Mouse (Mus musculus) stomach, postnatal 0 days (tissue): Measurements from ENCODE around the gene Cers4. TPM values are rescaled to one million over a fixed set of nuclear protein-coding genes. Genes with fewer than 3 reads are reported as not detected.

Experiments
- ATAC-seq: fragments of 200-750 bp; cut with Nextera tagmentation; 2 replicates; pipeline ENCODE4 v1.8.0; 2017; ENCODE audit not compliant: low FRiP score, low TSS enrichment
- DNase-seq: peaks from one replicate; pipeline ENCODE4 v3.0.0-alpha.2; 2016; ENCODE audit warnings: low spot score
- H3K27ac ChIP-seq: fragments of 300-500 bp; sonication (generic); replicated peaks from 2 replicates; pipeline ENCODE4 v1.5.1; 2014; ENCODE audit warnings: mild to moderate bottlenecking, control low read depth
- H3K27me3 ChIP-seq: fragments of 300-500 bp; sonication (generic); 2 replicates; pipeline ENCODE4 v1.6.1; 2014; ENCODE audit warnings: low read length; ENCODE audit not compliant: control insufficient read depth, insufficient read depth
- H3K36me3 ChIP-seq: fragments of 300-500 bp; sonication (generic); 2 replicates; pipeline ENCODE4 v1.6.1; 2014; ENCODE audit warnings: low read length, mixed read lengths; ENCODE audit not compliant: control insufficient read depth, insufficient read depth
- H3K4me1 ChIP-seq: fragments of 300-500 bp; sonication (generic); replicated peaks from 2 replicates; pipeline ENCODE4 v1.6.1; 2014; ENCODE audit warnings: antibody characterized with exemption; ENCODE audit not compliant: control insufficient read depth, insufficient read depth
- H3K4me2 ChIP-seq: fragments of 300-500 bp; sonication (generic); replicated peaks from 2 replicates; pipeline ENCODE4 v1.6.1; 2014; ENCODE audit warnings: low read depth, mild to moderate bottlenecking, control low read depth, moderate library complexity
- H3K4me3 ChIP-seq: fragments of 300-500 bp; sonication (generic); 2 replicates; pipeline ENCODE4 v1.5.1; 2014; ENCODE audit warnings: low read depth, low read length, control low read depth
- H3K9ac ChIP-seq: fragments of 300-500 bp; sonication (generic); 2 replicates; pipeline ENCODE4 v1.6.1; 2014; ENCODE audit warnings: mild to moderate bottlenecking, low read length, control low read depth, mixed read lengths
- H3K9me3 ChIP-seq: fragments of 300-500 bp; sonication (generic); 2 replicates; pipeline ENCODE4 v1.6.1; 2016; ENCODE audit warnings: low read length; ENCODE audit not compliant: control insufficient read depth
- CTCF ChIP-seq: IDR thresholded peaks from 2 replicates; pipeline ENCODE4 v1.5.1; 2016; ENCODE audit warnings: antibody characterized with exemption, low read depth, mild to moderate bottlenecking, moderate library complexity
- EP300 ChIP-seq: optimal IDR thresholded peaks from 2 replicates; pipeline ENCODE3; 2016; ENCODE audit warnings: antibody characterized with exemption
- WGBS: fragments of 180-500 bp; shearing (Covaris S2); extraction: QIAGEN DNeasy Blood & Tissue Kit; methylation state at CpG from one replicate; pipeline ENCODE4 v1.1.7; 2014; 5-methylcytosine and 5-hydroxymethylcytosine counted together
- polyA plus RNA-seq: library from polyadenylated mRNA; unstranded; fragments of >200 nt; fragmentation: Nextera tagmentation; extraction: Ambion mirVana; gene quantifications from 2 replicates; pipeline ENCODE4 v1.2.1, GENCODE M21; 2015

The Cers4 gene
- polyA plus RNA-seq, 1 experiment from 2014 or later: 25.9 TPM

- no peak for ATAC-seq
- Histone ChIP-seq H3K4me1 (no peaks in the 10 kb centered on the region), H3K27me3 (no peaks in the 10 kb centered on the region), H3K9me3 (no peaks in the 10 kb centered on the region), H3K4me3 (no peak overlapping the region), H3K4me2 (no peak overlapping the region), H3K36me3 (peaks cover 34% of the 10 kb centered on the region), H3K27ac (no peak overlapping the region), H3K9ac (no peak overlapping the region)
- no peak for DNase-seq
- 95% methylated on average over 10 of the region's 10 CpGs for WGBS
- TF ChIP-seq CTCF (no peak), EP300 (no peak)
These were observed 30.7 kb downstream of the Cers4 start for GRCm38 (mm10) chr8:4523525-4523924.

Other genes starting within 250 kb of the Cers4 start
- 1.1 and 1.7 TPM in 2 replicates for gene Tgfbr3l, start 244.8 kb upstream of the Cers4 start, polyA plus RNA-seq
- gene Snapc2, start 239.9 kb upstream of the Cers4 start, polyA plus RNA-seq: 33.8 and 35.6 TPM in 2 replicates
- gene Ctxn1, start 233.8 kb upstream of the Cers4 start, polyA plus RNA-seq: 43.9 and 53.1 TPM in 2 replicates
- gene Timm44, start 217.1 kb upstream of the Cers4 start, polyA plus RNA-seq: 37.8 and 38.4 TPM in 2 replicates
- gene Ccl25, start 167.8 kb upstream of the Cers4 start, polyA plus RNA-seq: 4.4 and 5.3 TPM in 2 replicates
- 80.2 and 88.6 TPM in 2 replicates for gene Elavl1, start 167.6 kb upstream of the Cers4 start, polyA plus RNA-seq
- gene Zfp958, start 120.1 kb downstream of the Cers4 start, polyA plus RNA-seq: 7.1 and 7.7 TPM in 2 replicates